25 mouse cellular contexts compared by ENCODE assay signal in genomic region chr7:136916021-136916420, GRCm38 (mm10). TPM values are rescaled to one million over a fixed set of nuclear protein-coding genes. Genes with fewer than 3 reads are reported as not detected.
DNase-seq lines count a peak whose midpoint lies in the region; ATAC-seq and TF ChIP-seq lines count a peak whose summit lies in the region.
"Had no signal": no experiment of that assay in that cellular context is flagged by ENCODE, and none has a peak within 500 bp of the region (broad histone marks: within the 10 kb centered on the region; RNA-seq: fewer than 3 reads in every experiment).

No protein-coding gene starts in this region.

- H3K9ac ChIP-seq in heart, embryonic 11.5 days (ENCODE audit: low read depth, low read length): no peak overlapping the region
- H3K9ac ChIP-seq in intestine, embryonic 14.5 days (ENCODE audit: low read length): no peak overlapping the region
- no peak overlapping the region for H3K9ac ChIP-seq in intestine, postnatal 0 days (ENCODE audit: low read depth, low read length)
- no peak overlapping the region for H3K9ac ChIP-seq in kidney, embryonic 14.5 days (ENCODE audit: low read depth, low read length)
- H3K9ac ChIP-seq: forebrain, embryonic 15.5 days; heart, embryonic 12.5 days; heart, embryonic 15.5 days; hindbrain, embryonic 12.5 days had no signal

- ATAC-seq in heart, embryonic 11.5 days (replicated peaks; ENCODE audit: insufficient number of reproducible peaks, low FRiP score, low TSS enrichment): no peak
- ATAC-seq in intestine, embryonic 14.5 days (replicated peaks; ENCODE audit: low FRiP score, low TSS enrichment, low read depth): no peak
- ATAC-seq in intestine, postnatal 0 days: no peak
- ATAC-seq in kidney, embryonic 14.5 days (ENCODE audit: low FRiP score, low TSS enrichment): no peak
- ATAC-seq: forebrain, embryonic 15.5 days; hindbrain, embryonic 16.5 days; Patski had no signal

- peaks cover 5% of the 10 kb centered on the region for H3K4me1 ChIP-seq in heart, embryonic 11.5 days (ENCODE audit: control insufficient read depth, insufficient read depth, low read length)
- no peaks in the 10 kb centered on the region; the same call in 1 of the 2 replicates for H3K4me1 ChIP-seq in intestine, embryonic 14.5 days (replicated peaks; ENCODE audit: control insufficient read depth, insufficient read depth, low read length)
- no peaks in the 10 kb centered on the region for H3K4me1 ChIP-seq in intestine, postnatal 0 days (replicated peaks; ENCODE audit: control insufficient read depth, insufficient read depth, low read length)
- H3K4me1 ChIP-seq in kidney, embryonic 14.5 days (ENCODE audit: control insufficient read depth, insufficient read depth, low read length): no peaks in the 10 kb centered on the region
- H3K4me1 ChIP-seq: forebrain, embryonic 10.5 days; forebrain, embryonic 15.5 days; heart, embryonic 15.5 days had no signal

- no peaks in the 10 kb centered on the region for H3K36me3 ChIP-seq in heart, embryonic 11.5 days (ENCODE audit: control insufficient read depth, insufficient read depth, low read length)
- H3K36me3 ChIP-seq in intestine, embryonic 14.5 days (ENCODE audit: control insufficient read depth, insufficient read depth, low read length): no peaks in the 10 kb centered on the region
- no peaks in the 10 kb centered on the region for H3K36me3 ChIP-seq in intestine, postnatal 0 days (ENCODE audit: control insufficient read depth, insufficient read depth)
- H3K36me3 ChIP-seq in kidney, embryonic 14.5 days (ENCODE audit: control insufficient read depth, insufficient read depth, low read length): no peaks in the 10 kb centered on the region
- H3K36me3 ChIP-seq: forebrain, embryonic 10.5 days; forebrain, embryonic 15.5 days; heart, embryonic 12.5 days; heart, embryonic 15.5 days; hindbrain, embryonic 12.5 days had no signal

- H3K9me3 ChIP-seq in heart, embryonic 11.5 days (replicated peaks; ENCODE audit: control insufficient read depth, low read length): no peaks in the 10 kb centered on the region
- no peaks in the 10 kb centered on the region for H3K9me3 ChIP-seq in intestine, embryonic 14.5 days (ENCODE audit: control insufficient read depth, low read length)
- H3K9me3 ChIP-seq in intestine, postnatal 0 days (ENCODE audit: control insufficient read depth): no peaks in the 10 kb centered on the region
- H3K9me3 ChIP-seq in kidney, embryonic 14.5 days (ENCODE audit: control insufficient read depth, low read length): no peaks in the 10 kb centered on the region
- H3K9me3 ChIP-seq: forebrain, embryonic 10.5 days; forebrain, embryonic 15.5 days; heart, embryonic 12.5 days; heart, embryonic 15.5 days; hindbrain, embryonic 12.5 days had no signal

- DNase-seq in heart, adult 11 months: peak; percentile 61
- DNase-seq in intestine, embryonic 14.5 days (ENCODE audit: low spot score): peak; percentile 12
- peak; percentile 8 for DNase-seq in urinary bladder, adult 2 months (ENCODE audit: low spot score)
- DNase-seq in urinary bladder, postnatal 36 days (ENCODE audit: low spot score in 2 of 2): no peak
- DNase-seq: adrenal gland, postnatal 10 days; adrenal gland, postnatal 36 days; B cell, adult 2 months; cerebellum, adult 18-20 months; cerebellum, adult 9-10 months; cerebellum, postnatal 14 days; gastrocnemius, postnatal 25 days; heart, postnatal 10 days; heart, postnatal 4 days had no signal

- 82% methylated on average over 3 of the region's 3 CpGs for WGBS in heart, embryonic 11.5 days (ENCODE audit: insufficient replicate concordance)
- WGBS in intestine, embryonic 14.5 days: 87% methylated on average over 3 of the region's 3 CpGs
- 89% methylated on average over 3 of the region's 3 CpGs for WGBS in intestine, postnatal 0 days
- WGBS in kidney, embryonic 14.5 days: 88% methylated on average over 3 of the region's 3 CpGs

- no peak overlapping the region for H3K4me3 ChIP-seq in heart, embryonic 11.5 days (ENCODE audit: low read depth, low read length)
- H3K4me3 ChIP-seq in intestine, embryonic 14.5 days (ENCODE audit: low read depth, low read length): no peak overlapping the region
- no peak overlapping the region for H3K4me3 ChIP-seq in intestine, postnatal 0 days (ENCODE audit: low read depth, low read length)
- H3K4me3 ChIP-seq in kidney, embryonic 14.5 days (ENCODE audit: low read length): no peak overlapping the region
- H3K4me3 ChIP-seq: forebrain, embryonic 10.5 days; forebrain, embryonic 15.5 days; heart, adult 2 months; heart, embryonic 12.5 days; heart, embryonic 15.5 days; hindbrain, embryonic 12.5 days had no signal

- no peak overlapping the region for H3K27ac ChIP-seq in heart, embryonic 11.5 days (ENCODE audit: low read depth, low read length)
- no peak overlapping the region for H3K27ac ChIP-seq in intestine, embryonic 14.5 days (ENCODE audit: low read depth)
- H3K27ac ChIP-seq in intestine, postnatal 0 days (ENCODE audit: low read depth, low read length): no peak overlapping the region
- H3K27ac ChIP-seq in kidney, embryonic 14.5 days (ENCODE audit: low read depth, low read length): no peak overlapping the region
- H3K27ac ChIP-seq: forebrain, embryonic 10.5 days; forebrain, embryonic 15.5 days; heart, adult 2 months; heart, embryonic 15.5 days; hindbrain, embryonic 12.5 days had no signal

- TF ChIP-seq CTCF in intestine, postnatal 0 days (IDR thresholded peaks at IDR 0.05; ENCODE audit: low read depth): no peak

- no peaks in the 10 kb centered on the region for H3K27me3 ChIP-seq in heart, embryonic 11.5 days (ENCODE audit: control insufficient read depth, insufficient read depth, low read length)
- H3K27me3 ChIP-seq in intestine, embryonic 14.5 days (replicated peaks; ENCODE audit: control insufficient read depth, insufficient read depth, low read length): no peaks in the 10 kb centered on the region
- no peaks in the 10 kb centered on the region for H3K27me3 ChIP-seq in intestine, postnatal 0 days (replicated peaks; ENCODE audit: control insufficient read depth, insufficient read depth, low read length)
- no peaks in the 10 kb centered on the region for H3K27me3 ChIP-seq in kidney, embryonic 14.5 days (ENCODE audit: control insufficient read depth, insufficient read depth, low read length)
- H3K27me3 ChIP-seq: CH12.LX; forebrain, embryonic 15.5 days; heart, embryonic 15.5 days; Patski had no signal

- no peak overlapping the region for H3K4me2 ChIP-seq in heart, embryonic 11.5 days
- H3K4me2 ChIP-seq in intestine, embryonic 14.5 days (ENCODE audit: low read length): no peak overlapping the region
- H3K4me2 ChIP-seq in intestine, postnatal 0 days (replicated peaks; ENCODE audit: low read depth): no peak overlapping the region
- no peak overlapping the region for H3K4me2 ChIP-seq in kidney, embryonic 14.5 days (replicated peaks; ENCODE audit: low read depth, low read length)
- H3K4me2 ChIP-seq: forebrain, embryonic 15.5 days; heart, embryonic 12.5 days; heart, embryonic 15.5 days; hindbrain, embryonic 12.5 days had no signal

RNA-seq across cellular contexts. Expression of gene Mgmt, which starts 21.6 kb away (rescaled TPM):
- polyA plus RNA-seq in heart, embryonic 11.5 days (2014; fragmentation: Nextera tagmentation; extraction: Ambion mirVana): 5.5 and 5.6 TPM in 2 replicates
- polyA plus RNA-seq in intestine, embryonic 14.5 days (2014; fragmentation: Nextera tagmentation; extraction: Ambion mirVana): 7.2 and 8.7 TPM in 2 replicates
- polyA plus RNA-seq in intestine, postnatal 0 days (2015; fragmentation: Nextera tagmentation; extraction: Ambion mirVana): 2.5 TPM in 2 replicates
- polyA plus RNA-seq in urinary bladder, adult 2 months (2012; rRNA removed): 3.4 and 3.9 TPM in 2 replicates
- polyA plus RNA-seq in kidney, embryonic 14.5 days (2014; fragmentation: Nextera tagmentation; extraction: Ambion mirVana): 5.8 and 6.4 TPM in 2 replicates
- polyA plus RNA-seq: Patski had no signal

Comparison
In these comparisons a context has a peak if more than half of its experiments do, and no peak if none do; other contexts are left out.
1. DNase-seq: peak in heart, adult 11 months (single experiment), intestine, embryonic 14.5 days (single experiment) and urinary bladder, adult 2 months (single experiment); none in urinary bladder, postnatal 36 days (0 of 2).